Mouse (Mus musculus) B cell, adult 67 days (primary cell): ENCODE results near the gene Susd1. TPM values are rescaled to one million over a fixed set of nuclear protein-coding genes. Genes with fewer than 3 reads are reported as not detected.

Experiments used
- total RNA-seq, 2 experiments: library from RNA; stranded (reverse); gene quantifications; 4 replicates each; pipeline ENCODE4 v1.2.4; 2023

The Susd1 gene
- total RNA-seq = 10 to 100 TPM; 86.2 to 87.3 TPM

DNA sequence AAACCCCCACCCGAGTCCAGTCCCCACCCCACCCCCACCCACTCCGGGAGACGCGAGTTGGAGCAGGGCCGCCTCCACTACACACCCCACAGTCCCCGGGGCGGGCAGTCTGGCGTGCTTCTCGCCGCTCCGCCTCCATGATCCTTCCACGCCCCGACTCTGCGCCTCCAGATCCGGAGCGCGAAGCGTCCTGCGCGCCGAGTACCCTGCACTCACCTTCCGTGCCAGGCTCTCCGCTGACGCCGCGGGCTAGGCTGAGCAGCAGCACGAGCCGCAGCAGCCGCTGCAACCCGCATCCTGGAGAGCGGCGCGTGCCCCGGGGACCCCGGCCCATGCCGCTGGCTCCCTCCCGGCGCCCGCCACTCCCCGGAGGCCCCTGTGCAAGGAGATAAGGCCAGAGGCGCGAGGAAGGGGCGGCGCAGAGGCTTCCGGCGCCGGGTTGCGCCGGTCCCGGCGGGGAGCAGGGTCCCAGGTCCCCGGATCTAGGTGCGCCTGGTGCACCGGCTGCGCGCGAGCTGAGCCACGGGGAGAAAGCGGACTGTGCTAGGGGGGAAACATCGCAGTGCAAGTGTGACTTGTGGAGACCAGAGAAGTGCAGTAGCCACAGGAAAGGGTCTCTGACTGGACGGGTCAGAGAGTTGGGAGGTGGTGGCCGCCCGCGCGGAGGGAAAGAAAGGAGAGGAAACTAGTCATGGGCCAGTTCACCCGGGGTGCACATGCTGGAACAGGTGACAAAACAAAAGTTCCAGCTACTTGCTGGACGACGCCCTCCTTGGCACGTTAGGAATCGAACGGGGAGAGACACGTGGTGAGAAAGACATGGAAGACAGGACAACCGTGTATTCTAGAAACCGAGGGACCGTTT is at the start of gene Susd1:
TSS of gene Susd1 (minus strand) at position 644 of the 865 bp plus-strand sequence.

Other genes with a start within 250 kb of the Susd1 start
- 100 to 1,000 TPM; 118 to 125 TPM for gene Ugcg, start 249.4 kb downstream of the Susd1 start, total RNA-seq
- gene Ptbp3, start 110.7 kb upstream of the Susd1 start, total RNA-seq = 100 to 1,000 TPM; 323 to 324 TPM
- 10 to 100 TPM; 15.3 to 19.7 TPM for gene Hsdl2, start 142.9 kb upstream of the Susd1 start, total RNA-seq
- gene E130308A19Rik, start 187.6 kb upstream of the Susd1 start, total RNA-seq = 10 to 100 TPM; 20.3 to 20.6 TPM